Mouse (Mus musculus) kidney, embryonic 16.5 days (tissue): ENCODE results near the gene Jak1. TPM values are rescaled to one million over a fixed set of nuclear protein-coding genes. Genes with fewer than 3 reads are reported as not detected.

Experiments
- ATAC-seq: fragments of 200-750 bp; cut with Nextera tagmentation; 2 replicates; pipeline ENCODE4 v1.8.0; 2017; ENCODE audit warnings: moderate TSS enrichment; ENCODE audit not compliant: low FRiP score, low TSS enrichment
- H3K27ac ChIP-seq: fragments of 300-500 bp; sonication (generic); 2 replicates; pipeline ENCODE4 v1.5.1; 2014; ENCODE audit warnings: low read length
- H3K27me3 ChIP-seq: fragments of 300-500 bp; sonication (generic); 2 replicates; pipeline ENCODE4 v1.6.1; 2014; ENCODE audit warnings: low read length, control low read depth, mixed read lengths; ENCODE audit not compliant: insufficient read depth
- H3K36me3 ChIP-seq: fragments of 300-500 bp; sonication (generic); 2 replicates; pipeline ENCODE4 v1.6.1; 2014; ENCODE audit warnings: low read length, control low read depth, mixed read lengths; ENCODE audit not compliant: insufficient read depth
- H3K4me1 ChIP-seq: fragments of 300-500 bp; sonication (generic); 2 replicates; pipeline ENCODE4 v1.6.1; 2014; ENCODE audit warnings: low read length, control low read depth, mixed read lengths; ENCODE audit not compliant: insufficient read depth
- H3K4me2 ChIP-seq: fragments of 300-500 bp; sonication (generic); replicated peaks from 2 replicates; pipeline ENCODE4 v1.6.1; 2014; ENCODE audit warnings: low read depth, low read length
- H3K4me3 ChIP-seq: fragments of 300-500 bp; sonication (generic); 2 replicates; pipeline ENCODE4 v1.5.1; 2014; ENCODE audit warnings: mild to moderate bottlenecking, low read length
- H3K9ac ChIP-seq: fragments of 300-500 bp; sonication (generic); replicated peaks from 2 replicates; pipeline ENCODE4 v1.6.1; 2014; ENCODE audit warnings: low read length
- H3K9me3 ChIP-seq: fragments of 300-500 bp; sonication (generic); 2 replicates; pipeline ENCODE4 v1.6.1; 2016; ENCODE audit warnings: low read length, control low read depth
- WGBS: fragments of 180-500 bp; shearing (Covaris S2); extraction: QIAGEN DNeasy Blood & Tissue Kit; methylation state at CpG from one replicate; pipeline ENCODE4 v1.1.7; 2014; 5-methylcytosine and 5-hydroxymethylcytosine counted together
- polyA plus RNA-seq: library from polyadenylated mRNA; unstranded; fragments of >200 nt; fragmentation: Nextera tagmentation; extraction: Ambion mirVana; gene quantifications from 2 replicates; pipeline ENCODE4 v1.2.1, GENCODE M21; 2015

Gene Jak1
- polyA plus RNA-seq, 1 experiment from 2014 or later, result 104 TPM

- Histone ChIP-seq H3K4me1 (no peaks in the 10 kb centered on the region; the same call in 1 of the 2 replicates), H3K4me2 (no peak overlapping the region), H3K9me3 (no peaks in the 10 kb centered on the region), H3K27me3 (no peaks in the 10 kb centered on the region), H3K9ac (no peak overlapping the region), H3K4me3 (no peak overlapping the region), H3K27ac (no peak overlapping the region), H3K36me3 (no peaks in the 10 kb centered on the region)
- ATAC-seq, result no peak
- 93% methylated on average over 8 of the region's 8 CpGs for WGBS
Observed at GRCm38 (mm10) chr4:101199433-101200081, 65.5 kb downstream of the Jak1 start.

GRCm38 (mm10) chr4:101198333-101198732 lies 66.7 kb downstream of the Jak1 start:
- no peaks in the 10 kb centered on the region for H3K27me3 ChIP-seq
- WGBS, result 59% methylated on average over 2 of the region's 2 CpGs
- no peaks in the 10 kb centered on the region; the same call in 1 of the 2 replicates for H3K4me1 ChIP-seq
- H3K9ac ChIP-seq, result no peak overlapping the region
- H3K4me2 ChIP-seq, result no peak overlapping the region
- H3K9me3 ChIP-seq, result no peaks in the 10 kb centered on the region
- H3K36me3 ChIP-seq, result no peaks in the 10 kb centered on the region
- no peak overlapping the region for H3K27ac ChIP-seq
- H3K4me3 ChIP-seq, result no peak overlapping the region
- peak; percentile 39; the same call in 1 of the 2 replicates for ATAC-seq

GRCm38 (mm10) chr4:101197421-101198170 lies 67.5 kb downstream of the Jak1 start:
- H3K4me3 ChIP-seq, result no peak overlapping the region
- H3K27ac ChIP-seq, result no peak overlapping the region
- H3K4me1 ChIP-seq, result peaks cover 1% of the 10 kb centered on the region; the same call in 1 of the 2 replicates
- H3K4me2 ChIP-seq, result no peak overlapping the region
- WGBS, result 60% methylated on average over 9 of the region's 9 CpGs
- no peak overlapping the region for H3K9ac ChIP-seq
- no peaks in the 10 kb centered on the region for H3K27me3 ChIP-seq
- H3K9me3 ChIP-seq, result no peaks in the 10 kb centered on the region
- no peak for ATAC-seq
- H3K36me3 ChIP-seq, result no peaks in the 10 kb centered on the region

DNA sequence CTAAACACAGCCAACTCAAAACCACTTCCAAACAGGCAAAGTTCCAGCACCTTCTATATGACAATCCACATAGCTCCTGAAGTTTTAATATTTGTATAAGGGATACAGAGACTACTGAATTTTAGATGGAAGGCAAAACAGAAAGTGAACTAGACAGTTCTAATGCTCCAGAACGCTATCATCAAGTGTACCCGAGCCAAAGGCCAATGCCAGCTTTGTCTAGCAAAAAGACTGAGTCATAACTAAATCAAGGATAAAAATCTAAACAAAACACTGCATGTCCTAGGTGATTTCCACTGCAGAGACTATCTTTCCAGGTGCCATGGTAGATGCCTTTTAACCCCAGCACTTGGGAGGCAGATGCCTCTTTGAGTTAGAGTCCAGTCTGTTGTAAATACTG lies 68.7 kb downstream of the Jak1 start:
- Histone ChIP-seq H3K9me3 (no peaks in the 10 kb centered on the region), H3K27me3 (no peaks in the 10 kb centered on the region), H3K36me3 (0 out of 2 replicates have a peak, but pooled peaks cover under 1% of the 10 kb centered on the region), H3K4me1 (peaks cover 10% of the 10 kb centered on the region), H3K27ac (no peak overlapping the region), H3K9ac (no peak overlapping the region), H3K4me2 (no peak overlapping the region), H3K4me3 (no peak overlapping the region)
- WGBS, result 84% methylated on average over 2 of the region's 2 CpGs
- no peak for ATAC-seq

- H3K9me3 ChIP-seq, result no peaks in the 10 kb centered on the region
- peaks cover 7% of the 10 kb centered on the region; the same call in 1 of the 2 replicates for H3K36me3 ChIP-seq
- no peak overlapping the region for H3K27ac ChIP-seq
- H3K27me3 ChIP-seq, result no peaks in the 10 kb centered on the region
- H3K4me2 ChIP-seq, result no peak overlapping the region
- no peak for ATAC-seq
- peaks cover 10% of the 10 kb centered on the region for H3K4me1 ChIP-seq
- WGBS, result 78% methylated on average over 1 of the region's 1 CpGs
- H3K4me3 ChIP-seq, result no peak overlapping the region
- no peak overlapping the region for H3K9ac ChIP-seq
Observed at GRCm38 (mm10) chr4:101194170-101194569, 70.9 kb downstream of the Jak1 start.

DNA sequence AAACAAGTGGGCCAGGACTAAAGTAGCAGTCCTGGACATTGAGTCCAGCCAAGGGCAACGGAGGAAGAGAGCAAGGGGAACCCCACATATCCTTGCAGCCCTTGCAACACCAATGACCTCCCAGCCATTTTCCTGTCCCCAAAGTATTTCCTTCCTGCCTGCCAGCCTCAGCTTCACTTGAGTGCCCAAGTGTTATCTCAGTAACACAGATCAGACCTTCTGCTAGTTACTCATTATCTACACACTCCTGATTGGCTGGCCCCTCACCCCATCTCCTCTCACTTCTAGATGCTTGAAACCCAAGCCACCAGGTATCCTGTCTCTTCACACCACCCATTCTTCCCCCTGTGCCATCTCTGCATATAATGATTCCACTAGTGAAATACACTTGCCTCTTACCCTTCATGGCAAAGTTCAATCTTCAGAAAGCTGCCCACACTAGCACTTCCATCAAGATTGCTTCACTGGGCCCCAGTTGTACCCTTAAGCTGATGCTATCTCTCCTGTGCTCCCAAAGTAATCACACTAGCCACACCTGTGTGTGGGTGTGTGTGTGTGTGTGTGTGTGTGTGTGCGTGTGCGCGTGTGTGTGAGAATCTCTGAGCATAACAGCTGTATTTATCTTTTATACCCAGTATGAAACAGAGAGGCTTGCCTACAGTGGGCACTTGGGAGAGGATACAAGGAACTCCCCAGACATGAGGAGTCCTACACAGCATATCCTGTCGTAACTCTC lies 72.7 kb downstream of the Jak1 start:
- Histone ChIP-seq H3K4me1 (peaks cover 10% of the 10 kb centered on the region), H3K36me3 (peaks cover 17% of the 10 kb centered on the region; the same call in 1 of the 2 replicates), H3K27me3 (no peaks in the 10 kb centered on the region), H3K9me3 (no peaks in the 10 kb centered on the region), H3K9ac (no peak overlapping the region), H3K27ac (no peak overlapping the region), H3K4me3 (no peak overlapping the region), H3K4me2 (no peak overlapping the region)
- ATAC-seq, result peak; percentile 76
- WGBS, result 74% methylated on average over 5 of the region's 5 CpGs

DNA sequence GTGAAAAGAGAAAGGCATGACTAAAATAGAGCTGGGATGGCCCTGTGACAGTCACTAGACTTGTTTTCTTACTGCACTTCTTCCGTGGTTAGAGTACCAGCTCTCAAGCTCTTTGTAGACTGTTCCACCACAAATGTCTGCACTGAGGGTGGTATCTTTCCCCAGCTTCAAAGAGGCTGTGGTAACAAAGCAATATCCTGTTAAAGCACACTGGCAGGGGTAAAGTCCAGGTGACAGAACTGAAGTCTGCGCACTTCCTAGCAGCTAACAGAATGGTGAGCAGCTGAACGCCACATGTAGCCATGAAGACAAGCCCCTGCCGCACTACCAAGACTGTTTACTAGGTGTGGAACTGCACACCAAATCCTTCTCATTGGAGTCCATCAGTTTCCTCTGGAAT lies 77.7 kb downstream of the Jak1 start:
- 71% methylated on average over 4 of the region's 4 CpGs for WGBS
- no peaks in the 10 kb centered on the region for H3K9me3 ChIP-seq
- ATAC-seq, result no peak
- peaks cover 17% of the 10 kb centered on the region for H3K36me3 ChIP-seq
- H3K4me2 ChIP-seq, result no peak overlapping the region
- peaks cover 11% of the 10 kb centered on the region for H3K4me1 ChIP-seq
- no peaks in the 10 kb centered on the region for H3K27me3 ChIP-seq
- no peak overlapping the region for H3K4me3 ChIP-seq
- no peak overlapping the region for H3K9ac ChIP-seq
- no peak overlapping the region for H3K27ac ChIP-seq

DNA sequence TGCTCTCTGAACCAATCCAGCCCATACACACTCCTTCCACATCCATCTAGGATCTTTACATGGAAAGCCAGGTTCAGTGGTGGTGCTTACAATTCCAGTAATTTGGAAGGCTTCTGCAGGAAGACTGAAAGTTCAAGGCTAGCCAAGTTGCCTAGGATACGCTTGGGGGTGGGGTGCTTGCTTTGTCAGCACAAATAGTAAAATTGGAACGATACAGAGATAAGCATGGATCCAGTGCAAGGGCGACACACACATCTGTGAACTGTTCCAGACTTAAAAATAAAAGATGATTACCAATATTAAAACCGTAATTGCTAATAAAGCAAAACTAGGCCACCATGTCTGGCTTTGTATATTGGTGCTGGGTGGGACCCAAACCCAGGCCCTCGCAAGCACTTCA lies 78.5 kb downstream of the Jak1 start:
- 86% methylated on average over 5 of the region's 5 CpGs for WGBS
- H3K9me3 ChIP-seq, result no peaks in the 10 kb centered on the region
- ATAC-seq, result no peak
- no peak overlapping the region for H3K4me3 ChIP-seq
- no peak overlapping the region for H3K4me2 ChIP-seq
- no peaks in the 10 kb centered on the region for H3K27me3 ChIP-seq
- no peak overlapping the region for H3K27ac ChIP-seq
- H3K9ac ChIP-seq, result no peak overlapping the region
- peaks cover 4% of the 10 kb centered on the region; the same call in 1 of the 2 replicates for H3K4me1 ChIP-seq
- H3K36me3 ChIP-seq, result peaks cover 17% of the 10 kb centered on the region

DNA sequence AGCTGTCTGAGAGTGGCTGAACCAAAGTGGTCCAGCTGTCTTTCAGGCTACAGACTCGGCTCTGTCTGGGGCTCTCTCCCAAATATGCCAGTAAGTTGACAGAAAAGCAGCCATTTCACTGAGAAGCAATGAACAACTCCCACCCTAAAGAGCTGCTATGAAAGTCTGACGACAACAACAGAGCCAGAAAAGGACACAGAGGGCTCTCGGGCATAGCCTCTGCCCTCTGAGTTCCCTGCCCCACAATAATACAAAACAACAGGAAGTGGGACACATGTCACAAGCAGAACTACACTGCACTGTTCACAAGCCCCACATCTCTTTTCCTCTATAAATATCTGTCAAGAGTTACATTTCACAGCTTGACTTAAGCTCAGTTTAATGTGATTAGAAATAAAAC lies 79.9 kb downstream of the Jak1 start:
- H3K36me3 ChIP-seq, result peaks cover 10% of the 10 kb centered on the region
- peak; percentile 46; the same call in 1 of the 2 replicates for ATAC-seq
- no peaks in the 10 kb centered on the region for H3K9me3 ChIP-seq
- H3K4me1 ChIP-seq, result peaks cover 4% of the 10 kb centered on the region; the same call in 1 of the 2 replicates
- no peaks in the 10 kb centered on the region for H3K27me3 ChIP-seq
- no peak overlapping the region for H3K4me2 ChIP-seq
- no peak overlapping the region for H3K4me3 ChIP-seq
- no peak overlapping the region for H3K9ac ChIP-seq
- WGBS, result 44% methylated on average over 3 of the region's 3 CpGs
- H3K27ac ChIP-seq, result no peak overlapping the region
